Mouse (Mus musculus) liver, embryonic 16.5 days (tissue): ENCODE measurements around the gene Lin28a. TPM values are rescaled to one million over a fixed set of nuclear protein-coding genes. Genes with fewer than 3 reads are reported as not detected.
"Not testable (repeated sequence)": the region's sequence is repeated elsewhere in the genome, so short reads cannot be mapped to it uniquely, and the experiment has no call there.

Source experiments
- ATAC-seq: fragments of 200-750 bp; cut with Nextera tagmentation; 2 replicates; pipeline ENCODE4 v1.8.0; 2017; ENCODE audit warnings: low read depth, mild to moderate bottlenecking, moderate number of reproducible peaks, moderate library complexity
- H3K27ac ChIP-seq: fragments of 300-500 bp; sonication (generic); 2 replicates; pipeline ENCODE4 v1.5.1; 2014; ENCODE audit warnings: mild to moderate bottlenecking, low read length
- H3K27me3 ChIP-seq: fragments of 300-500 bp; sonication (generic); 2 replicates; pipeline ENCODE4 v1.6.1; 2014; ENCODE audit warnings: low read depth, low read length, mixed read lengths; ENCODE audit not compliant: control insufficient read depth, insufficient read depth
- H3K36me3 ChIP-seq: fragments of 300-500 bp; sonication (generic); 2 replicates; pipeline ENCODE4 v1.6.1; 2014; ENCODE audit warnings: mild to moderate bottlenecking; ENCODE audit not compliant: control insufficient read depth, insufficient read depth
- H3K4me1 ChIP-seq: fragments of 300-500 bp; sonication (generic); 2 replicates; pipeline ENCODE4 v1.6.1; 2014; ENCODE audit warnings: low read depth, low read length, mixed read lengths; ENCODE audit not compliant: control insufficient read depth
- H3K4me2 ChIP-seq: fragments of 300-500 bp; sonication (generic); 2 replicates; pipeline ENCODE4 v1.6.1; 2014; ENCODE audit warnings: low read depth, low read length, mixed read lengths
- H3K4me3 ChIP-seq: fragments of 300-500 bp; sonication (generic); 2 replicates; pipeline ENCODE4 v1.5.1; 2014; ENCODE audit warnings: low read depth, mild to moderate bottlenecking, low read length
- H3K9ac ChIP-seq: fragments of 300-500 bp; sonication (generic); 2 replicates; pipeline ENCODE4 v1.6.1; 2014; ENCODE audit warnings: low read depth, low read length
- H3K9me3 ChIP-seq: fragments of 300-500 bp; sonication (generic); replicated peaks from 2 replicates; pipeline ENCODE4 v1.6.1; 2016; ENCODE audit warnings: low read length; ENCODE audit not compliant: control insufficient read depth
- WGBS: fragments of 180-500 bp; shearing (Covaris S2); extraction: QIAGEN DNeasy Blood & Tissue Kit; methylation state at CpG from one replicate; pipeline ENCODE4 v1.1.7; 2014; ENCODE audit not compliant: insufficient replicate concordance; 5-methylcytosine and 5-hydroxymethylcytosine counted together
- polyA plus RNA-seq: library from polyadenylated mRNA; unstranded; fragments of >200 nt; fragmentation: Nextera tagmentation; extraction: Ambion mirVana; gene quantifications from 2 replicates; pipeline ENCODE4 v1.2.1, GENCODE M21; 2015

The Lin28a gene
- polyA plus RNA-seq, 1 experiment from 2014 or later, result 1.5 TPM

GRCm38 (mm10) chr4:134000466-134001438 is 17.9 kb downstream of the Lin28a start, which contains the start of gene Dhdds:
Dhdds (minus strand) TSS chr4:134000918.
- H3K27me3 ChIP-seq, result no peaks in the 10 kb centered on the region
- peak within 1 kb of the TSS; percentile 48; the same call in 1 of the 2 replicates for H3K27ac ChIP-seq
- peak within 1 kb of the TSS; percentile 86 for H3K4me3 ChIP-seq
- WGBS, result 1% methylated on average over 49 of the region's 49 CpGs
- no peaks in the 10 kb centered on the region for H3K9me3 ChIP-seq
- H3K4me1 ChIP-seq, result peaks cover 12% of the 10 kb centered on the region
- ATAC-seq, result peak; percentile 97
- peak within 1 kb of the TSS; percentile 78 for H3K9ac ChIP-seq
- peak within 1 kb of the TSS; percentile 94 for H3K4me2 ChIP-seq
- 0 out of 2 replicates have a peak, but pooled peaks cover 3% of the 10 kb centered on the region for H3K36me3 ChIP-seq

DNA sequence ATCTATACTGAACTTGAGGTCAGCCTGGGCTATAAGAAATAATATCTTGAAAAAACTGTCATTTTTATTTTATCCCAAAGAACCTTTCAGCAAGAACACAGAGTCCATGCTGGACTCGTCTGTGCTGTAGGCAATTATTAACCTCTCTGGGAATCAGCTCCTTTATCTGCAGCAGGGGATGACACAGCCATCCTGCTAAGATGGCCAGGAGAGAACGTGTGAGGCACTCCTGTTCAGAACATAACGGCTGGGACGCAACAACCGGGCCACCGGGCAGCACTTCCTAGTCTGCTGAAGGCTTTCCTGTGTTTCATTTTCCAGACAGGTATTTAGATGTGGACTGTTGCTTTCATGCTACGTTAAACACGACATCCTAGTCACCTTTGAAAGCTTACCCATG is 23.9 kb downstream of the Lin28a start:
- ATAC-seq, result no peak
- 73% methylated on average over 8 of the region's 8 CpGs for WGBS
- no peak overlapping the region for H3K4me3 ChIP-seq
- H3K9ac ChIP-seq, result no peak overlapping the region
- H3K27ac ChIP-seq, result no peak overlapping the region
- H3K9me3 ChIP-seq, result no peaks in the 10 kb centered on the region
- H3K4me2 ChIP-seq, result no peak overlapping the region
- peaks cover 3% of the 10 kb centered on the region for H3K4me1 ChIP-seq
- H3K36me3 ChIP-seq, result peaks cover 23% of the 10 kb centered on the region
- no peaks in the 10 kb centered on the region for H3K27me3 ChIP-seq

DNA sequence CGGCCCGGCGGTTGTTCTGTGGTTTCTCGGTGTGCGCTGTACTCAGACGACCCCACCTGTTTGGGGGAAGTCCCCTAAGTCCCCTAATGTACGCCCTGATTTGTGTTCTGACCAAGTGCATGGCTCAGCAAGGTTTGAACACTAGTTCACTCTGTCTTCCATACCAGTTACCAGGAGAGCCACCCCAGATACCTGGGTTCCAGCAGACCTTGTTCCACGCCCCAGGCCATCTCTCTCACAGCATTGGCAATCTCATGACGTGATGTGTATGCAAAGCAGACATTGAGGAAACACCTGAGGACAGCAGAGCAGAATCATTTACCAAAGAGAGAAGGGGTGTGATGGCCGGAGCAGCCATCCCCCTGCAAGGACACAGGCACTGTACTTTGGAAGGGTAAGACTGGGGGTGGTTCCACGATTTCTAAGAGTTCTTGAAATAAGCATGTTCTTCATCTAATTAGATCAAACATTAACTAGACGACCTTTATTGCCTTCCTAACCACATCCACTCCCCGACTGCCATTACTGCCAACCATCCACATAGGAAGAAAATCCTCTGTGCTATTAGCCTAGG is 27.5 kb downstream of the Lin28a start:
- H3K27ac ChIP-seq, result no peak overlapping the region
- H3K36me3 ChIP-seq, result peaks cover 24% of the 10 kb centered on the region
- H3K4me2 ChIP-seq, result no peak overlapping the region
- no peak for ATAC-seq
- no peaks in the 10 kb centered on the region for H3K4me1 ChIP-seq
- no peak overlapping the region for H3K4me3 ChIP-seq
- no peak overlapping the region for H3K9ac ChIP-seq
- no peaks in the 10 kb centered on the region for H3K27me3 ChIP-seq
- no peaks in the 10 kb centered on the region for H3K9me3 ChIP-seq
- 77% methylated on average over 13 of the region's 13 CpGs for WGBS

GRCm38 (mm10) chr4:133990035-133990434 is 28.6 kb downstream of the Lin28a start:
- no peak overlapping the region for H3K4me3 ChIP-seq
- no peak overlapping the region for H3K4me2 ChIP-seq
- H3K27ac ChIP-seq, result no peak overlapping the region
- no peaks in the 10 kb centered on the region for H3K27me3 ChIP-seq
- no peaks in the 10 kb centered on the region for H3K9me3 ChIP-seq
- no peak overlapping the region for H3K9ac ChIP-seq
- 65% methylated on average over 4 of the region's 4 CpGs for WGBS
- no peaks in the 10 kb centered on the region for H3K4me1 ChIP-seq
- H3K36me3 ChIP-seq, result peaks cover 22% of the 10 kb centered on the region
- ATAC-seq, result no peak

- 84% methylated on average over 8 of the region's 8 CpGs for WGBS
- not testable (repeated sequence) for H3K9ac ChIP-seq, ATAC-seq, H3K27ac ChIP-seq, H3K27me3 ChIP-seq, H3K9me3 ChIP-seq, H3K4me3 ChIP-seq, H3K4me1 ChIP-seq, H3K4me2 ChIP-seq
- H3K36me3 ChIP-seq, result peaks cover 14% of the 10 kb centered on the region
These were observed 30.4 kb downstream of the Lin28a start for GRCm38 (mm10) chr4:133988289-133988688.

DNA sequence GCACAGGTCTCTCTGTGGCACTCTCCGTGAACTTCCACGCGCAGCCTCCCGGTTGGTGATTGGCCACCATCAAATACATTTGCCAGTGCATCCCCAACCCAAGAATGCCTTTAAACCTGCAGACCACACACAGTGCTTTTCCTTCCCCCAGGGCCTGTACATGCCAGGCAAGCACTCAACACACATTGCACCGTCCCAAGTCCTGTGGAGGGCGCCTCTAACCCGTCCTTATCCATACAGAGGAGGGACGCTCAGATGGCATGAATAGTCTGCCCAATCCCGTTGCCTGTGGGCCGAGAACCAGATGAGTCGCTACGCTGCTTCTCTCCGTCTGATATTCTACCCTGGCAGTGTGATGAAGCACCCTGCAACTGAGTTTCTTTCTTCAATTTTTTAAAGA is 35.7 kb downstream of the Lin28a start:
- Histone ChIP-seq H3K27ac (no peak overlapping the region), H3K9me3 (no peaks in the 10 kb centered on the region), H3K4me2 (no peak overlapping the region), H3K4me3 (no peak overlapping the region), H3K4me1 (no peaks in the 10 kb centered on the region), H3K36me3 (peaks cover 11% of the 10 kb centered on the region), H3K27me3 (no peaks in the 10 kb centered on the region), H3K9ac (no peak overlapping the region)
- no peak for ATAC-seq
- 85% methylated on average over 13 of the region's 13 CpGs for WGBS

DNA sequence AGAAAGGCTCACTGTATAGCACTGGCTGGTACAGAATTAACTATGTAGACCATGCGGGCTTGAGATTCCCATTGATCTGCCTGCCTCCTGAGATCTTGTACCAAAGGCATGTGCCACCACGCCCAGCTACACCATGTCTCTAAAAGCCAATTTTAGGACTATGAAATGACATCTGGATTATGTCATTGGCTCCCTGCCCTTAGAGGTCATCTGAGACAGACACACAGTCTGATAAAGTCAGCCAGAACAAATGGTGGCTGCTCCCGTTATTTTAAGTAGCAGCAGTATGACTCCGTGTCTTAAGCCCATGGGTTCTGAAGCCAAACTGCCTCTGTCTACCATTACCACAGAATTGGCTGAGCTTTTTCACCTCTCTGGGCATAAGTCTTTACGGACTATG is 38.1 kb downstream of the Lin28a start:
- H3K27me3 ChIP-seq, result no peaks in the 10 kb centered on the region
- no peak overlapping the region for H3K4me3 ChIP-seq
- H3K9ac ChIP-seq, result no peak overlapping the region
- peaks cover 11% of the 10 kb centered on the region for H3K36me3 ChIP-seq
- no peak for ATAC-seq
- 66% methylated on average over 5 of the region's 5 CpGs for WGBS
- no peaks in the 10 kb centered on the region for H3K9me3 ChIP-seq
- H3K4me1 ChIP-seq, result no peaks in the 10 kb centered on the region
- no peak overlapping the region for H3K4me2 ChIP-seq
- H3K27ac ChIP-seq, result no peak overlapping the region

- Histone ChIP-seq H3K9ac (no peak overlapping the region), H3K9me3 (no peaks in the 10 kb centered on the region), H3K4me2 (no peak overlapping the region), H3K36me3 (peaks cover 11% of the 10 kb centered on the region), H3K4me3 (no peak overlapping the region), H3K27ac (peak overlapping the region; percentile 34; the same call in 1 of the 2 replicates), H3K27me3 (no peaks in the 10 kb centered on the region), H3K4me1 (no peaks in the 10 kb centered on the region)
- ATAC-seq, result no peak
- WGBS, result 78% methylated on average over 10 of the region's 10 CpGs
These were observed 40.5 kb downstream of the Lin28a start for GRCm38 (mm10) chr4:133978021-133978711.
